Mouse (Mus musculus): ENCODE data around the gene Tspan10. TPM values are rescaled to one million over a fixed set of nuclear protein-coding genes. Genes with fewer than 3 reads are reported as not detected.
"Not testable (repeated sequence)": the region's sequence is repeated elsewhere in the genome, so short reads cannot be mapped to it uniquely, and the experiment has no call there.

The Tspan10 gene
- not detected in 2 replicates for polyA plus RNA-seq (2015; fragmentation: Nextera tagmentation; extraction: Ambion mirVana)

- no peak within 1 kb of the TSS for H3K4me3 ChIP-seq (replicated peaks; ENCODE audit: low read depth, low read length)
- 96% methylated on average over 3 of the region's 3 CpGs for WGBS
- no peaks in the 10 kb centered on the region for H3K4me1 ChIP-seq (replicated peaks; ENCODE audit: insufficient read depth, low read length)
- no peak within 1 kb of the TSS for H3K27ac ChIP-seq
- DNase-seq (ENCODE audit: low spot score) = no peak
- H3K9ac ChIP-seq (ENCODE audit: low read depth, low read length) = no peak within 1 kb of the TSS
- no peaks in the 10 kb centered on the region for H3K27me3 ChIP-seq (ENCODE audit: insufficient read depth, low read length)
- ATAC-seq (replicated peaks; ENCODE audit: low FRiP score, low read depth) = no peak
- no peaks in the 10 kb centered on the region for H3K36me3 ChIP-seq (ENCODE audit: insufficient read depth, low read length)
- H3K4me2 ChIP-seq (ENCODE audit: low read length) = no peak within 1 kb of the TSS
- no peaks in the 10 kb centered on the region for H3K9me3 ChIP-seq (replicated peaks; ENCODE audit: low read length)
- no peak for TF ChIP-seq CTCF (IDR thresholded peaks at IDR 0.05; ENCODE audit: low read depth)
Observed at GRCm38 (mm10) chr11:120442344-120442743, at the start of gene Tspan10. Gene Tspan10 (plus strand): TSS chr11:120442644.

- 70% methylated on average over 4 of the region's 4 CpGs for WGBS
- no peak for TF ChIP-seq CTCF (IDR thresholded peaks at IDR 0.05; ENCODE audit: low read depth)
- no peak for DNase-seq (ENCODE audit: low spot score)
- Histone ChIP-seq H3K4me1 (replicated peaks; ENCODE audit: insufficient read depth, low read length) (no peaks in the 10 kb centered on the region), H3K9ac (ENCODE audit: low read depth, low read length) (no peak overlapping the region), H3K4me2 (ENCODE audit: low read length) (no peak overlapping the region), H3K27ac (no peak overlapping the region), H3K9me3 (replicated peaks; ENCODE audit: low read length) (no peaks in the 10 kb centered on the region), H3K36me3 (ENCODE audit: insufficient read depth, low read length) (peaks cover 35% of the 10 kb centered on the region), H3K27me3 (ENCODE audit: insufficient read depth, low read length) (no peaks in the 10 kb centered on the region), H3K4me3 (replicated peaks; ENCODE audit: low read depth, low read length) (no peak overlapping the region)
- ATAC-seq (replicated peaks; ENCODE audit: low FRiP score, low read depth) = no peak
Observed at GRCm38 (mm10) chr11:120395661-120396060, 46.8 kb upstream of the Tspan10 start.

GRCm38 (mm10) chr11:120397602-120398001 is 44.8 kb upstream of the Tspan10 start:
- Histone ChIP-seq H3K4me2 (ENCODE audit: low read length) (no peak overlapping the region), H3K9ac (ENCODE audit: low read depth, low read length) (no peak overlapping the region), H3K9me3 (replicated peaks; ENCODE audit: low read length) (no peaks in the 10 kb centered on the region), H3K4me1 (replicated peaks; ENCODE audit: insufficient read depth, low read length) (no peaks in the 10 kb centered on the region), H3K27me3 (ENCODE audit: insufficient read depth, low read length) (no peaks in the 10 kb centered on the region), H3K27ac (no peak overlapping the region), H3K4me3 (replicated peaks; ENCODE audit: low read depth, low read length) (no peak overlapping the region), H3K36me3 (ENCODE audit: insufficient read depth, low read length) (peaks cover 36% of the 10 kb centered on the region)
- no peak for ATAC-seq (replicated peaks; ENCODE audit: low FRiP score, low read depth)
- no peak for DNase-seq (ENCODE audit: low spot score)
- 45% methylated on average over 2 of the region's 2 CpGs for WGBS
- no peak for TF ChIP-seq CTCF (IDR thresholded peaks at IDR 0.05; ENCODE audit: low read depth)

GRCm38 (mm10) chr11:120399319-120399718 is 43.1 kb upstream of the Tspan10 start:
- Histone ChIP-seq H3K9me3 (replicated peaks; ENCODE audit: low read length) (no peaks in the 10 kb centered on the region), H3K4me1 (replicated peaks; ENCODE audit: insufficient read depth, low read length) (no peaks in the 10 kb centered on the region), H3K4me3 (replicated peaks; ENCODE audit: low read depth, low read length) (no peak overlapping the region), H3K36me3 (ENCODE audit: insufficient read depth, low read length) (peaks cover 51% of the 10 kb centered on the region), H3K9ac (ENCODE audit: low read depth, low read length) (no peak overlapping the region), H3K27ac (no peak overlapping the region), H3K4me2 (ENCODE audit: low read length) (no peak overlapping the region), H3K27me3 (ENCODE audit: insufficient read depth, low read length) (no peaks in the 10 kb centered on the region)
- no peak for TF ChIP-seq CTCF (IDR thresholded peaks at IDR 0.05; ENCODE audit: low read depth)
- 95% methylated on average over 2 of the region's 2 CpGs for WGBS
- ATAC-seq (replicated peaks; ENCODE audit: low FRiP score, low read depth) (no peak), DNase-seq (ENCODE audit: low spot score) (no peak)

GRCm38 (mm10) chr11:120404814-120405213 is 37.6 kb upstream of the Tspan10 start:
- H3K9ac ChIP-seq (ENCODE audit: low read depth, low read length) = no peak overlapping the region
- H3K4me1 ChIP-seq (replicated peaks; ENCODE audit: insufficient read depth, low read length) = no peaks in the 10 kb centered on the region
- ATAC-seq (replicated peaks; ENCODE audit: low FRiP score, low read depth) (no peak), DNase-seq (ENCODE audit: low spot score) (no peak)
- no peak for TF ChIP-seq CTCF (IDR thresholded peaks at IDR 0.05; ENCODE audit: low read depth)
- H3K36me3 ChIP-seq (ENCODE audit: insufficient read depth, low read length) = peaks cover 84% of the 10 kb centered on the region
- H3K9me3 ChIP-seq (replicated peaks; ENCODE audit: low read length) = no peaks in the 10 kb centered on the region
- WGBS = 92% methylated on average over 1 of the region's 1 CpGs
- no peak overlapping the region for H3K4me2 ChIP-seq (ENCODE audit: low read length)
- H3K27ac ChIP-seq = no peak overlapping the region
- H3K4me3 ChIP-seq (replicated peaks; ENCODE audit: low read depth, low read length) = no peak overlapping the region
- H3K27me3 ChIP-seq (ENCODE audit: insufficient read depth, low read length) = no peaks in the 10 kb centered on the region

- H3K4me2 ChIP-seq (ENCODE audit: low read length) = no peak overlapping the region
- H3K4me1 ChIP-seq (replicated peaks; ENCODE audit: insufficient read depth, low read length) = no peaks in the 10 kb centered on the region
- no peak for ATAC-seq (replicated peaks; ENCODE audit: low FRiP score, low read depth)
- no peak for DNase-seq (ENCODE audit: low spot score)
- 91% methylated on average over 3 of the region's 3 CpGs for WGBS
- H3K9me3 ChIP-seq (replicated peaks; ENCODE audit: low read length) = no peaks in the 10 kb centered on the region
- no peak overlapping the region for H3K4me3 ChIP-seq (replicated peaks; ENCODE audit: low read depth, low read length)
- peaks cover 83% of the 10 kb centered on the region for H3K36me3 ChIP-seq (ENCODE audit: insufficient read depth, low read length)
- no peaks in the 10 kb centered on the region for H3K27me3 ChIP-seq (ENCODE audit: insufficient read depth, low read length)
- TF ChIP-seq CTCF (IDR thresholded peaks at IDR 0.05; ENCODE audit: low read depth) = no peak
- H3K9ac ChIP-seq (ENCODE audit: low read depth, low read length) = no peak overlapping the region
- no peak overlapping the region for H3K27ac ChIP-seq
Observed at GRCm38 (mm10) chr11:120405867-120406266, 36.6 kb upstream of the Tspan10 start.

- Histone ChIP-seq H3K9ac (ENCODE audit: low read depth, low read length) (no peak overlapping the region), H3K27ac (no peak overlapping the region), H3K27me3 (ENCODE audit: insufficient read depth, low read length) (no peaks in the 10 kb centered on the region), H3K4me3 (replicated peaks; ENCODE audit: low read depth, low read length) (no peak overlapping the region), H3K9me3 (replicated peaks; ENCODE audit: low read length) (no peaks in the 10 kb centered on the region), H3K4me2 (ENCODE audit: low read length) (no peak overlapping the region), H3K36me3 (ENCODE audit: insufficient read depth, low read length) (peaks cover 84% of the 10 kb centered on the region), H3K4me1 (replicated peaks; ENCODE audit: insufficient read depth, low read length) (no peaks in the 10 kb centered on the region)
- WGBS = 88% methylated on average over 1 of the region's 1 CpGs
- no peak for DNase-seq (ENCODE audit: low spot score)
- no peak for TF ChIP-seq CTCF (IDR thresholded peaks at IDR 0.05; ENCODE audit: low read depth)
- no peak for ATAC-seq (replicated peaks; ENCODE audit: low FRiP score, low read depth)
Observed at GRCm38 (mm10) chr11:120406445-120406844, 36.0 kb upstream of the Tspan10 start.

- 96% methylated on average over 7 of the region's 10 CpGs for WGBS
- H3K27ac ChIP-seq; H3K4me2 ChIP-seq (ENCODE audit: low read length); ATAC-seq (replicated peaks; ENCODE audit: low FRiP score, low read depth); DNase-seq (ENCODE audit: low spot score); H3K9me3 ChIP-seq (replicated peaks; ENCODE audit: low read length); H3K4me3 ChIP-seq (replicated peaks; ENCODE audit: low read depth, low read length); H3K4me1 ChIP-seq (replicated peaks; ENCODE audit: insufficient read depth, low read length); H3K9ac ChIP-seq (ENCODE audit: low read depth, low read length); H3K27me3 ChIP-seq (ENCODE audit: insufficient read depth, low read length): not testable (repeated sequence)
- H3K36me3 ChIP-seq (ENCODE audit: insufficient read depth, low read length) = peaks cover 75% of the 10 kb centered on the region
Observed at GRCm38 (mm10) chr11:120413621-120414020, 28.8 kb upstream of the Tspan10 start.

Data from kidney, postnatal 0 days (tissue).